Mouse (Mus musculus): ENCODE data around the gene Cyp20a1. TPM values are rescaled to one million over a fixed set of nuclear protein-coding genes. Genes with fewer than 3 reads are reported as not detected.

The Cyp20a1 gene
- total RNA-seq, 1 experiment from 2014 or later = 26.5 TPM

Other genes starting within 250 kb of the Cyp20a1 start
- gene Carf, start 245.1 kb upstream of the Cyp20a1 start, total RNA-seq (2021) = 12.0 and 16.0 TPM in 2 replicates
- gene Wdr12, start 244.7 kb upstream of the Cyp20a1 start, total RNA-seq (2021) = 18.5 and 25.7 TPM in 2 replicates
- gene Nbeal1, start 162.7 kb upstream of the Cyp20a1 start, total RNA-seq (2021) = 45.8 and 47.7 TPM in 2 replicates
- gene Abi2, start 66.3 kb downstream of the Cyp20a1 start, total RNA-seq (2021) = 34.2 and 48.1 TPM in 2 replicates
- 95.8 and 154 TPM in 2 replicates for gene Raph1, start 223.8 kb downstream of the Cyp20a1 start, total RNA-seq (2021)

Data from adrenal gland, postnatal 14 days (tissue).